Mouse (Mus musculus) neural tube, embryonic 14.5 days (tissue): Measurements from ENCODE around the gene Pogz. TPM values are rescaled to one million over a fixed set of nuclear protein-coding genes. Genes with fewer than 3 reads are reported as not detected.
"Not testable (repeated sequence)": the region's sequence is repeated elsewhere in the genome, so short reads cannot be mapped to it uniquely, and the experiment has no call there.

Experiments used
- ATAC-seq: fragments of 200-750 bp; cut with Nextera tagmentation; 2 replicates; pipeline ENCODE4 v1.8.0; 2017; ENCODE audit warnings: low read depth, mild to moderate bottlenecking, moderate TSS enrichment, moderate library complexity
- H3K27ac ChIP-seq: fragments of 300-500 bp; sonication (generic); 2 replicates; pipeline ENCODE4 v1.5.1; 2014; ENCODE audit warnings: low read depth, mild to moderate bottlenecking, control low read depth, low read length, moderate library complexity, mixed read lengths
- H3K27me3 ChIP-seq: fragments of 300-500 bp; sonication (generic); 2 replicates; pipeline ENCODE4 v1.6.1; 2014; ENCODE audit warnings: low read length; ENCODE audit not compliant: control insufficient read depth, insufficient read depth
- H3K36me3 ChIP-seq: fragments of 300-500 bp; sonication (generic); 2 replicates; pipeline ENCODE4 v1.6.1; 2014; ENCODE audit warnings: low read length, mixed read lengths; ENCODE audit not compliant: control insufficient read depth, insufficient read depth
- H3K4me1 ChIP-seq: fragments of 300-500 bp; sonication (generic); 2 replicates; pipeline ENCODE4 v1.6.1; 2014; ENCODE audit warnings: low read length; ENCODE audit not compliant: control insufficient read depth, insufficient read depth
- H3K4me2 ChIP-seq: fragments of 300-500 bp; sonication (generic); 2 replicates; pipeline ENCODE4 v1.6.1; 2014; ENCODE audit warnings: mild to moderate bottlenecking, low read depth, low read length, control low read depth
- H3K4me3 ChIP-seq: fragments of 300-500 bp; sonication (generic); 2 replicates; pipeline ENCODE4 v1.5.1; 2014; ENCODE audit warnings: low read depth, low read length, control low read depth, mixed read lengths
- H3K9ac ChIP-seq: fragments of 300-500 bp; sonication (generic); replicated peaks from 2 replicates; pipeline ENCODE4 v1.6.1; 2014; ENCODE audit warnings: low read depth, mild to moderate bottlenecking, control low read depth, low read length, mixed read lengths
- H3K9me3 ChIP-seq: fragments of 300-500 bp; sonication (generic); 2 replicates; pipeline ENCODE4 v1.6.1; 2016; ENCODE audit warnings: low read length; ENCODE audit not compliant: control insufficient read depth
- WGBS: fragments of 180-500 bp; shearing (Covaris S2); extraction: QIAGEN DNeasy Blood & Tissue Kit; methylation state at CpG from one replicate; pipeline ENCODE4 v1.1.7; 2014; 5-methylcytosine and 5-hydroxymethylcytosine counted together
- polyA plus RNA-seq: library from polyadenylated mRNA; unstranded; fragments of >200 nt; fragmentation: Nextera tagmentation; extraction: Ambion mirVana; gene quantifications from 2 replicates; pipeline ENCODE4 v1.2.1, GENCODE M21; 2014

The Pogz gene
- polyA plus RNA-seq, 1 experiment from 2014 or later, result 26.6 TPM

DNA sequence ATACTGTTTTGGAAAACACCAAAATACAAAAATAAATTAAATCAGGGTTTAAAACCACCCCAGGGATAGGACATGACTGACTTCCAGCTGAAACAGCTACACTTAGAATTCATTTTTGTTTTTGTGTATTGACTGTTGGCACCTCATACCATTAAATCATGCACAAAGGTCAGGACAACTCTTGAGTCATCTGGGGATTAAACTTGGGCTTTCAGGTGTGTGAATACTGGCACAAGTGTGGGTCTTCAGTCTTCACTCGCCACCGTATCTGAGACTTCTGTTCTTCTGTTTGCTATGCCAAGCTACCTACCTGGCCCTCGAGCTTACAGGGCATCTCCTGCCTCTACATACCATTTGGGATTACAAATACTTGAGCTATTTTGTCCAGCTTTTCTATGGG lies 45.2 kb downstream of the Pogz start:
- 86% methylated on average over 3 of the region's 3 CpGs for WGBS
- peaks cover 71% of the 10 kb centered on the region for H3K36me3 ChIP-seq
- H3K27ac ChIP-seq, result no peak overlapping the region
- no peak for ATAC-seq
- no peak overlapping the region for H3K4me2 ChIP-seq
- peaks cover 9% of the 10 kb centered on the region for H3K4me1 ChIP-seq
- H3K27me3 ChIP-seq, result no peaks in the 10 kb centered on the region
- no peaks in the 10 kb centered on the region for H3K9me3 ChIP-seq
- H3K9ac ChIP-seq, result no peak overlapping the region
- H3K4me3 ChIP-seq, result no peak overlapping the region

DNA sequence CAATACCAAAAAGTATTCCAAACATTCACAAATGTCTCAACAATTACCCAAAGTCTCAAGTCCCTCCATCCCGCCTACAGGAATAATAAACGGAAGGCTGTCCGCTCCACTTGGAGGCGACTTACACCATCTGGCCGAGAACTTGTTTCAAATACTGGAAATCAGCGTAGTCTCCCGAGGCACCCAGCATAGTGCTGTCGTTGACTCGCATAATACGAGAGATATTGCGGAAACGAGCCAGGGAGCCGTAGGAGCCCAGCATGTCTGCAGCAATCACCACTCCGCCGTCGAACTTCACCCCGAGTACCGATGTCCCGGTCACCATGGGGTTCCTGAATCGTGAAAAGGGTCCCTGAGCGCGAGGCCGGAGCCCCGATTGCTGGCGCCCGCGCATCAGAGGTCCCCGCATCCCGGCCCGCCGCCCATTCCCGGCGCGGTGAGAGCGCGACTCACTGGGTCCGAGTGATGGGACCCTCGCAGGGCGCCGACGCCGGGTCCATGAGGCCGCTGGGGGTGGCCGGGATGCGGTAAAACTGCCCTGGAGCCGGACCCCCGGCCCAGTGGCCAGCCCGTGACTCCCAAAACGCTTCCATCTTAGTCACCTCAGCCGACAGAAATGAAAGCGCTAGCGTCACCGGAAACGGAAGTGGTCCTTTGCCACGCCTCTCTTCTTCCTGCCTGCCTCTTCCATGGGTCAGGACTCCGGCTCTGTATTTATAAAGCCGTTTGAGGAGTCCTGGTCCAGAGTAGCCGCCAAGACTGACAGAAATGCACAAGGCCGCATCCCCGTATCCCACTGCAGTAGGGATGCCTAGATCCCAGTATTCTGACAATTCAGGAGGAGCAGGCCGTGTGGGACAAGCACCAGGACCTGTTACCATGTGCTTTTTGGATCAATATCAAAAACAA lies 49.2 kb downstream of the Pogz start, which contains the start of gene Psmb4:
Gene Psmb4, minus strand, starts transcription at position 646 of the 909 bp plus-strand sequence.
- Histone ChIP-seq H3K36me3 (peaks cover 34% of the 10 kb centered on the region), H3K9ac (peak within 1 kb of the TSS; percentile 88), H3K9me3 (no peaks in the 10 kb centered on the region), H3K27me3 (no peaks in the 10 kb centered on the region), H3K27ac (peak within 1 kb of the TSS; percentile 81), H3K4me3 (peak within 1 kb of the TSS; percentile 98), H3K4me2 (peak within 1 kb of the TSS; percentile 77), H3K4me1 (peaks cover 9% of the 10 kb centered on the region)
- peak; percentile 92 for ATAC-seq
- under 1% methylated on average over 61 of the region's 61 CpGs for WGBS

DNA sequence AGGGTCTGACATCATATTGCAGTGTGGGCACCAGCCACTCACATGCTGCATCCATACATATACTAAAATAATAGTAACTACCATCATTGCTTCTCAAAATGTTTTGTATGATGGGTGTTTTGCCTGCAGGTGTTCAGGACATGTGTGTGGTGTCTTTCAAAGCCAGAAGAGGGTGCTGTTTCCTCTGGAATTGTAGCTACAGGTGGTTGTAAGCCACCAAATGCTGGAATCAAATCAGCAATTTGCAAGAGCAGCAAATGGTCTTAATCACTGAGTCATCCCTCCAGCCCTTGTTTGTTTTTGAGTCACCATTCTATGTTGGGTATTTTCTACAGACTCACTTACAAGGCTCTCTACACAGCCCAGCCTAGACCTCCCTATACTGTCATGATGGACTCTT lies 51.2 kb downstream of the Pogz start:
- Histone ChIP-seq H3K4me1 (peaks cover 9% of the 10 kb centered on the region), H3K27me3 (no peaks in the 10 kb centered on the region), H3K27ac (no peak overlapping the region), H3K9me3 (no peaks in the 10 kb centered on the region), H3K9ac (no peak overlapping the region), H3K4me2 (no peak overlapping the region), H3K36me3 (peaks cover 15% of the 10 kb centered on the region; the same call in 1 of the 2 replicates), H3K4me3 (no peak overlapping the region)
- no peak for ATAC-seq

DNA sequence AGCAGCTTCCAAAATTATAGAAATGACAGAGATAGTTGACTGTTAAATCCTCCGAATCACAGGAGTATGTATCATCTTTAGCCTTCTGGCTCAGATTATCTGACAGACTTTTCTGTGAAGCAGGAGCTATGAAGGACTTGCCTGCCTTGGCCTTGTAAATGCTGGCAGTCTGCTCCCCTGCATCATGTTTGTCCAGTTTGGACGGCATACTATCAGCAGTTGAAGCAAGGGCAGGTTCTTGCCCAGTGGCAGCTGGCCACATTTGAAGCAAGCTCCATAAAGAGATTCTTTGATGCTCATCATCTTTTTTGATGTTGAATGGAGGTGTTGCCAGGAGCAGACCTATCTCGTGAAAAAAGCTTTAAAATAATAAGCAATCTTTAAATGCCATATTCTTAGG lies 56.7 kb downstream of the Pogz start:
- H3K36me3 ChIP-seq, result no peaks in the 10 kb centered on the region
- no peak overlapping the region for H3K9ac ChIP-seq
- no peaks in the 10 kb centered on the region for H3K9me3 ChIP-seq
- no peak overlapping the region for H3K27ac ChIP-seq
- WGBS, result 79% methylated on average over 3 of the region's 3 CpGs
- ATAC-seq, result no peak
- H3K4me1 ChIP-seq, result no peaks in the 10 kb centered on the region
- H3K27me3 ChIP-seq, result no peaks in the 10 kb centered on the region
- H3K4me3 ChIP-seq, result no peak overlapping the region
- H3K4me2 ChIP-seq, result no peak overlapping the region

DNA sequence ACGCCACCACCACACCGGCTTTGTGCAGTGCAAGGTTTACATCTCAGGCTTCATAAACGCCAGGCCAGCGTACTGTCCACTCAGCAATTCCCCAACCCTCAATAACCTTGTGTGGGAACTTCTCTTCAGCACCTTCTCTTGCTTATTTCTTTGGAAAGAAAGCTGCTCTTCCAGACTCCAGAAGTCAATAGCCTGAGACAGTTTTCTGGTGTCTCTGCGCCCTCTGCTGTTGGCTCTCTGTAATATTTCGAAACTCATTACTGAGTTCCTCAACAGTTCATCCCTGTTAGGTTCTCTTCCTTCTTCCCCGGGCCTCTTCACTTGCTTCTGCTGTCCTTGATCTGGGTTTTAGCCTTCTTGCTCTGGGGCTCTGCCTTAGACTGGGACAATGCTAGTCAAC lies 65.4 kb downstream of the Pogz start:
- no peak overlapping the region for H3K27ac ChIP-seq
- H3K4me3 ChIP-seq, result no peak overlapping the region
- no peaks in the 10 kb centered on the region for H3K27me3 ChIP-seq
- WGBS, result 18% methylated on average over 7 of the region's 7 CpGs
- no peaks in the 10 kb centered on the region for H3K36me3 ChIP-seq
- no peak overlapping the region for H3K9ac ChIP-seq
- no peaks in the 10 kb centered on the region for H3K9me3 ChIP-seq
- H3K4me1 ChIP-seq, result no peaks in the 10 kb centered on the region
- ATAC-seq, result peak; percentile 31; the same call in 1 of the 2 replicates
- no peak overlapping the region for H3K4me2 ChIP-seq

DNA sequence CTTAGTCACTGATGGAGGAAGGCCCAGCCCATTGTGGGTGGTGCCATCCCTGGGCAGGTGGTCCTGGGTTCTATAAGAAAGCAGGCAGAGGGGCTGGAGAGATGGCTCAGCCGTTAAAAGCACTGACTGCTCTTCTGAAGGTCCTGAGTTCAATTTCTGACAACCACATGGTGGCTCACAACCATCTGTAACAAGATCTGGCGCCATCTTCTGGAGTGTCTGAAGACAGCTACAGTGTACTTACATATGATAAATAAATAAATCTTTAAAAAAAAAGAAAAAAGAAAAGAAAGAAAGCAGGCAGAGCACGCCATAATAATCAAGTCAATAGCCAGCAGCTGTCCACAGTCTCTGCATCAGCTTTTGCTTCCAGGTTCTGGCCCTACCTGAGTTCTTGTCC lies 67.4 kb downstream of the Pogz start:
- not testable (repeated sequence) for H3K27me3 ChIP-seq, H3K4me3 ChIP-seq, H3K9ac ChIP-seq, H3K4me1 ChIP-seq, H3K9me3 ChIP-seq, H3K4me2 ChIP-seq, H3K36me3 ChIP-seq, H3K27ac ChIP-seq, ATAC-seq
- WGBS, result 65% methylated on average over 3 of the region's 3 CpGs

DNA sequence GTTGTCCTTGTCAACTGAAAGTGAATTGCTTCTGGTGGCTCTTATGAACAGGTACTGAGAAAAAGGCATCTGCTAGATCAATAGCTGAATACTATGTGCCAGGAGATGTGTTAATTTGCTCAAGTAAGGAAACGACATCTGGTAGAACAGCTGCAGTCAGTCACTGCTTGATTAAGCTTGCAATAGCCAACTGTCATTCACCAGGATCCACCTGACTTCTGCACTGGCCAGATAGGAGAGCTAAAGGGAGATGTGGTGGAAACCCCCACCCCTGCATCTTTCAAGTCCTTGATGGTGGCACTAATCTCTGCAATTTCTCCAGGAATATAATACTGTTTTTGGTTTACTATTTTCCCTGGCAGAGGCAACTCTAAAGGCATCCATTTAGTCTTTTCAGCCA lies 69.1 kb downstream of the Pogz start:
- Histone ChIP-seq H3K9ac (no peak overlapping the region), H3K36me3 (no peaks in the 10 kb centered on the region), H3K4me3 (no peak overlapping the region), H3K27me3 (no peaks in the 10 kb centered on the region), H3K4me1 (no peaks in the 10 kb centered on the region), H3K27ac (no peak overlapping the region), H3K4me2 (no peak overlapping the region), H3K9me3 (no peaks in the 10 kb centered on the region)
- WGBS, result 55% methylated on average over 1 of the region's 1 CpGs
- ATAC-seq, result no peak

DNA sequence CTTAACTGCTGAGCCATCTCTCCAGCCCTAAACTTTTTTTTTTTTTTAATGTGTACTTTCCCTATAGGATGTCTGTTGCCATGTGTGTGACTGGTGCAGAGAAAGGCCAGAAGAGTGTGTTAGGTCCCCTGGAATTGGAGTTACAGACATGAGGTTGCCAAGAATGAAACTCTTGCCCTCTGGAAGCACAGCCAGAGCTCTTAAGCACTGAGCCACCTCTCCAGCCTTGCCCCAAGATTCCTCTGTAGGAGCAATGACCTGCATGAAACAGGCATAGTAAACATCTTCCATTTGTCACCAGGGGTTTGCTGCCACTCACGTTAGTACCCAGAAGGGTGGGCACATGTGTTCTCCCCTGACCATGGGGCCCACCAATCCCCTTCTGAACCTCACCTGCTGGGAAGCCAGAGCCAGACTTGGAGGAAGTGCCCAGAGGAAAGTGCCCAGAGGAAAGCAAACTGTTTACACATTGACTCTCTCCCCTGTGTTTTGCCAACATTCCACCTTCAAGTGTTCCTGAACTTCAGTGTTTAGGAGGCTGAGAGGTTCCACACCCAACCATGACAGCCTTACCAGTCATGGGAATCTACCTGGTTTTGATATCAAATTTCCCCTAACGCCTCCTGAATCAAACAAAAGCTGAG lies 73.8 kb downstream of the Pogz start:
- 82% methylated on average over 2 of the region's 2 CpGs for WGBS
- H3K27ac ChIP-seq, result no peak overlapping the region
- H3K4me2 ChIP-seq, result no peak overlapping the region
- no peaks in the 10 kb centered on the region for H3K4me1 ChIP-seq
- no peak overlapping the region for H3K4me3 ChIP-seq
- H3K9me3 ChIP-seq, result no peaks in the 10 kb centered on the region
- H3K36me3 ChIP-seq, result no peaks in the 10 kb centered on the region
- no peaks in the 10 kb centered on the region for H3K27me3 ChIP-seq
- H3K9ac ChIP-seq, result no peak overlapping the region
- no peak for ATAC-seq

DNA sequence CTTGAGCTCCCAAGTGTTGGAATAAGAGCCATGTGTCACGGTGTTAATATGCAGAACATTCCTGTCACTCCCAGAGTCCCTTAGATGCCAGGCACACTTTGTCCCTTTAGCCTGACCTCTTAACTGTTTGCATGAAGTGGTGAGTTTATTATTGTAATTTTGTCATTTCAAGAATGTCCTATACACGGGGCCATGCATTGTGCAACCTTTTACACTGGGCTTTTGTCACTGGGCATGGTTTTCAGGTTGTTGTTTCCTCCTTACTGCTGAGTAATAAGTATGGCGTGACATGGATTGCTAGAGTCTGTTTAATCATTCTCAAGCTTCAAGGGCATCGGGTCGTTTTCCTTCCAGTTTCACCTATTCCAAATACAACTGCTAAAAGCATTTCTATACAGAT lies 76.4 kb downstream of the Pogz start:
- H3K4me3 ChIP-seq, result no peak overlapping the region
- WGBS, result 50% methylated on average over 5 of the region's 5 CpGs
- no peaks in the 10 kb centered on the region for H3K36me3 ChIP-seq
- no peak overlapping the region for H3K9ac ChIP-seq
- no peaks in the 10 kb centered on the region for H3K27me3 ChIP-seq
- no peaks in the 10 kb centered on the region for H3K4me1 ChIP-seq
- H3K27ac ChIP-seq, result no peak overlapping the region
- H3K4me2 ChIP-seq, result no peak overlapping the region
- no peak for ATAC-seq
- no peaks in the 10 kb centered on the region for H3K9me3 ChIP-seq
